Mouse (Mus musculus) left cerebral cortex, adult 2 months (tissue): ENCODE data around the gene 3110018I06Rik. TPM values are rescaled to one million over a fixed set of nuclear protein-coding genes. Genes with fewer than 3 reads are reported as not detected.

ENCODE experiments used
- DNase-seq, 2 experiments: peaks; one replicate each; pipeline ENCODE4 v3.0.0; 2021 to 2022; ENCODE audit warnings: low spot score in 2 of 2, mixed read lengths in 1 of 2; ENCODE audit errors: extremely low spot score in 1 of 2
- H3K27ac ChIP-seq: fragments of 200-600 bp; 2 replicates; pipeline ENCODE4 v1.8.1; 2022
- H3K4me3 ChIP-seq: fragments of 200-600 bp; 2 replicates; pipeline ENCODE4 v1.8.1; 2022
- CTCF ChIP-seq: fragments of 200-600 bp; IDR thresholded peaks from 2 replicates; pipeline ENCODE4 v1.8.1; 2022; ENCODE audit warnings: antibody characterized with exemption, mild to moderate bottlenecking, moderate library complexity
- intact Hi-C: fragments of 180-260 bp; cut with DNase I; formaldehyde crosslinking; loops from one replicate; pipeline ENCODE4 v1.15.1; 2025
- total RNA-seq, 2 experiments: library from RNA; stranded (reverse); gene quantifications; 2 replicates each; pipeline ENCODE4 v1.2.3; 2021

3110018I06Rik gene
- total RNA-seq, 2 experiments from 2014 or later = not detected

- no peak for TF ChIP-seq CTCF
- intact Hi-C loops = no loop called here
- Histone ChIP-seq H3K4me3 (no peak overlapping the region), H3K27ac (no peak overlapping the region)
- DNase-seq = no peak
Measured at GRCm38 (mm10) chr12:107520941-107521340, 32.5 kb downstream of the 3110018I06Rik start.

- TF ChIP-seq CTCF = no peak
- intact Hi-C loops = no loop called here
- no peak for DNase-seq
- Histone ChIP-seq H3K27ac (no peak overlapping the region), H3K4me3 (no peak overlapping the region)
Measured at GRCm38 (mm10) chr12:107528346-107528880, 40.0 kb downstream of the 3110018I06Rik start.

- H3K27ac ChIP-seq = no peak overlapping the region
- no peak for DNase-seq
- no peak for TF ChIP-seq CTCF
- intact Hi-C loops = no loop called here
- no peak overlapping the region for H3K4me3 ChIP-seq
Measured at GRCm38 (mm10) chr12:107532871-107533270, 44.4 kb downstream of the 3110018I06Rik start.
